24 mouse cellular contexts compared by ENCODE assay signal in genomic region chr4:76222520-76222919, GRCm38 (mm10).
DNase-seq lines count a peak whose midpoint lies in the region; ATAC-seq and TF ChIP-seq lines count a peak whose summit lies in the region.
"Had no signal": no experiment of that assay in that cellular context is flagged by ENCODE, and none has a peak within 500 bp of the region (broad histone marks: within the 10 kb centered on the region; RNA-seq: fewer than 3 reads in every experiment).

No protein-coding gene starts in this region.

- H3K9me3 ChIP-seq in heart, embryonic 10.5 days, result no peaks in the 10 kb centered on the region
- H3K9me3 ChIP-seq in lung, postnatal 0 days (ENCODE audit: low read length), result no peaks in the 10 kb centered on the region
- H3K9me3 ChIP-seq: embryonic facial prominence, embryonic 12.5 days; forebrain, embryonic 12.5 days; forebrain, embryonic 15.5 days; hindbrain, embryonic 12.5 days; intestine, embryonic 15.5 days had no signal

- H3K9ac ChIP-seq in lung, postnatal 0 days (replicated peaks; ENCODE audit: low read depth), result no peak overlapping the region
- H3K9ac ChIP-seq: embryonic facial prominence, embryonic 12.5 days; forebrain, embryonic 12.5 days; forebrain, embryonic 15.5 days; hindbrain, embryonic 12.5 days; intestine, embryonic 15.5 days had no signal

- ATAC-seq in lung, postnatal 0 days, result no peak
- ATAC-seq: activated CD4-positive, CD25-positive, alpha-beta regulatory T cell, adult 4 months; forebrain, embryonic 15.5 days; hindbrain, embryonic 16.5 days; intestine, embryonic 15.5 days had no signal

- no peak overlapping the region for H3K4me2 ChIP-seq in lung, postnatal 0 days (replicated peaks; ENCODE audit: low read depth, low read length)
- peak overlapping the region; percentile 61 for H3K4me2 ChIP-seq in myocyte (ENCODE audit: low read depth)
- H3K4me2 ChIP-seq: embryonic facial prominence, embryonic 12.5 days; forebrain, embryonic 12.5 days; forebrain, embryonic 15.5 days; heart, embryonic 11.5 days; hindbrain, embryonic 12.5 days; intestine, embryonic 15.5 days had no signal

- no peaks in the 10 kb centered on the region for H3K36me3 ChIP-seq in heart, embryonic 10.5 days
- H3K36me3 ChIP-seq in lung, postnatal 0 days (ENCODE audit: insufficient read depth, low read length), result no peaks in the 10 kb centered on the region
- H3K36me3 ChIP-seq in myocyte (ENCODE audit: control insufficient read depth, insufficient read depth), result no peaks in the 10 kb centered on the region
- H3K36me3 ChIP-seq: embryonic facial prominence, embryonic 12.5 days; forebrain, embryonic 12.5 days; forebrain, embryonic 15.5 days; hindbrain, embryonic 12.5 days; intestine, embryonic 15.5 days had no signal

- no peak for TF ChIP-seq POLR2A in myocyte (IDR thresholded peaks at IDR 0.05; ENCODE audit: insufficient read length, low read depth)

- no peak for TF ChIP-seq CTCF in lung, postnatal 0 days (IDR thresholded peaks at IDR 0.05)

- 58% methylated on average over 2 of the region's 2 CpGs for WGBS in heart, embryonic 10.5 days
- 57% methylated on average over 2 of the region's 2 CpGs for WGBS in lung, postnatal 0 days

- no peaks in the 10 kb centered on the region for H3K79me2 ChIP-seq in myocyte (ENCODE audit: control insufficient read depth, insufficient read depth)

- no peaks in the 10 kb centered on the region for H3K4me1 ChIP-seq in heart, embryonic 10.5 days
- H3K4me1 ChIP-seq in lung, postnatal 0 days (ENCODE audit: insufficient read depth, low read depth, low read length), result no peaks in the 10 kb centered on the region
- H3K4me1 ChIP-seq: embryonic facial prominence, embryonic 12.5 days; forebrain, embryonic 15.5 days; hindbrain, embryonic 12.5 days; intestine, embryonic 15.5 days had no signal

- no peaks in the 10 kb centered on the region for H3K27me3 ChIP-seq in heart, embryonic 10.5 days (ENCODE audit: insufficient read depth, poor library complexity, severe bottlenecking)
- no peaks in the 10 kb centered on the region for H3K27me3 ChIP-seq in lung, postnatal 0 days (replicated peaks; ENCODE audit: insufficient read depth, low read length)
- H3K27me3 ChIP-seq in myocyte (ENCODE audit: control insufficient read depth, insufficient read depth, insufficient read length), result no peaks in the 10 kb centered on the region
- H3K27me3 ChIP-seq: embryonic facial prominence, embryonic 12.5 days; forebrain, embryonic 12.5 days; forebrain, embryonic 15.5 days; hindbrain, embryonic 12.5 days; intestine, embryonic 15.5 days had no signal

- no peak overlapping the region for H3ac ChIP-seq in myocyte (ENCODE audit: control insufficient read depth, insufficient read length)

- TF ChIP-seq EP300 in lung, postnatal 0 days (IDR thresholded peaks at IDR 0.05), result no peak

- H3K27ac ChIP-seq in heart, embryonic 10.5 days, result no peak overlapping the region
- H3K27ac ChIP-seq in lung, postnatal 0 days (ENCODE audit: low read length), result no peak overlapping the region
- H3K27ac ChIP-seq: embryonic facial prominence, embryonic 12.5 days; forebrain, embryonic 12.5 days; forebrain, embryonic 15.5 days; heart, adult 2 months; hindbrain, embryonic 12.5 days; intestine, embryonic 15.5 days had no signal

- H3K4me3 ChIP-seq in heart, embryonic 10.5 days, result no peak overlapping the region
- H3K4me3 ChIP-seq in lung, postnatal 0 days (ENCODE audit: low read depth, low read length), result no peak overlapping the region
- no peak overlapping the region for H3K4me3 ChIP-seq in myocyte
- H3K4me3 ChIP-seq: embryonic facial prominence, embryonic 12.5 days; erythroblast, embryonic 14.5 days; forebrain, embryonic 12.5 days; forebrain, embryonic 15.5 days; heart, adult 2 months; hindbrain, embryonic 12.5 days; intestine, embryonic 15.5 days had no signal

- peak; percentile 85 for DNase-seq in heart, adult 11 months
- DNase-seq in heart, embryonic 10.5 days (ENCODE audit: low spot score), result no peak
- peak; percentile 11 for DNase-seq in lung, postnatal 0 days (ENCODE audit: low spot score)
- no peak for DNase-seq in lung, postnatal 4 days
- DNase-seq in right cerebral cortex, postnatal 4 days, result no peak
- DNase-seq: adrenal gland, adult 8-10 months; adrenal gland, postnatal 36 days; cerebellum, adult 11-12 months; cerebellum, adult 8-10 months; cerebellum, postnatal 10 days; cerebellum, postnatal 36 days; embryo, embryonic 11 days; gastrocnemius, postnatal 25 days; heart, adult 2 months had no signal

TF ChIP-seq in myocyte, 11 proteins besides CTCF, POLR2A, EP300 and RAD21:
- TF ChIP-seq USF1 (IDR thresholded peaks at IDR 0.05; ENCODE audit: low read depth) (peak; percentile 24), CEBPB (IDR thresholded peaks at IDR 0.05; ENCODE audit: insufficient read depth, poor library complexity, severe bottlenecking) (no peak)

Comparison
In these comparisons a context has a peak if more than half of its experiments do, and no peak if none do; other contexts are left out.
1. DNase-seq: peak in heart, adult 11 months (single experiment) and lung, postnatal 0 days (single experiment); none in heart, embryonic 10.5 days (single experiment), lung, postnatal 4 days (0 of 2) and right cerebral cortex, postnatal 4 days (single experiment).